Mouse (Mus musculus): ENCODE results near the gene Pbdc1. TPM values are rescaled to one million over a fixed set of nuclear protein-coding genes. Genes with fewer than 3 reads are reported as not detected.
"Not testable (repeated sequence)": the region's sequence is repeated elsewhere in the genome, so short reads cannot be mapped to it uniquely, and the experiment has no call there.

The Pbdc1 gene
- total RNA-seq (2015; ENCODE audit: low replicate concordance) (9.2 and 15.8 TPM in 2 replicates), total RNA-seq (2017; ENCODE audit: low replicate concordance) (5.2 and 7.2 TPM in 2 replicates)

- peak; percentile 100 for ATAC-seq (replicated peaks; ENCODE audit: low FRiP score, poor library complexity, severe bottlenecking)
These were observed at the start of gene Pbdc1 for GRCm38 (mm10) chrX:105079615-105080092. TSS of gene Pbdc1 (plus strand) at chrX:105079756.

GRCm38 (mm10) chrX:105037666-105038065, 41.9 kb upstream of the Pbdc1 start:
- ATAC-seq (replicated peaks; ENCODE audit: low FRiP score, poor library complexity, severe bottlenecking) = no peak

GRCm38 (mm10) chrX:105064294-105064693, 15.3 kb upstream of the Pbdc1 start:
- no peak for ATAC-seq (replicated peaks; ENCODE audit: low FRiP score, poor library complexity, severe bottlenecking)

- no peak for ATAC-seq (replicated peaks; ENCODE audit: low FRiP score, poor library complexity, severe bottlenecking)
These were observed 14.8 kb upstream of the Pbdc1 start for GRCm38 (mm10) chrX:105064801-105065200.

GRCm38 (mm10) chrX:105069671-105070503, 9.7 kb upstream of the Pbdc1 start:
- ATAC-seq (replicated peaks; ENCODE audit: low FRiP score, poor library complexity, severe bottlenecking) = peak; percentile 98

- peak; percentile 45 for ATAC-seq (replicated peaks; ENCODE audit: low FRiP score, poor library complexity, severe bottlenecking)
These were observed 405 bp upstream of the Pbdc1 start for GRCm38 (mm10) chrX:105079151-105079550.

GRCm38 (mm10) chrX:105080096-105080495, 540 bp downstream of the Pbdc1 start:
- ATAC-seq (replicated peaks; ENCODE audit: low FRiP score, poor library complexity, severe bottlenecking) = peak; percentile 13; the same call in 1 of the 2 replicates

- not testable (repeated sequence) for ATAC-seq (replicated peaks; ENCODE audit: low FRiP score, poor library complexity, severe bottlenecking)
These were observed 3.5 kb downstream of the Pbdc1 start for GRCm38 (mm10) chrX:105083013-105083412.

- 0 out of 2 replicates have a peak, but pooled peaks have one; percentile 39 for ATAC-seq (replicated peaks; ENCODE audit: low FRiP score, poor library complexity, severe bottlenecking)
These were observed 24.6 kb downstream of the Pbdc1 start for GRCm38 (mm10) chrX:105104175-105104574.

- ATAC-seq (replicated peaks; ENCODE audit: low FRiP score, poor library complexity, severe bottlenecking) = no peak
These were observed 35.4 kb downstream of the Pbdc1 start for GRCm38 (mm10) chrX:105114994-105115393.

GRCm38 (mm10) chrX:105120275-105121226, 41.0 kb downstream of the Pbdc1 start, which contains the start of gene Magee1:
TSS of gene Magee1 (plus strand) at chrX:105120378.
- peak; percentile 75 for ATAC-seq (replicated peaks; ENCODE audit: low FRiP score, poor library complexity, severe bottlenecking)

GRCm38 (mm10) chrX:105121227-105121865, 41.8 kb downstream of the Pbdc1 start:
- ATAC-seq (replicated peaks; ENCODE audit: low FRiP score, poor library complexity, severe bottlenecking) = peak; percentile 67

- ATAC-seq (replicated peaks; ENCODE audit: low FRiP score, poor library complexity, severe bottlenecking) = no peak
These were observed 45.3 kb downstream of the Pbdc1 start for GRCm38 (mm10) chrX:105124903-105125302.

- ATAC-seq (replicated peaks; ENCODE audit: low FRiP score, poor library complexity, severe bottlenecking) = no peak
These were observed 72.4 kb downstream of the Pbdc1 start for GRCm38 (mm10) chrX:105151872-105152461.

- not testable (repeated sequence) for ATAC-seq (replicated peaks; ENCODE audit: low FRiP score, poor library complexity, severe bottlenecking)
These were observed 85.5 kb downstream of the Pbdc1 start for GRCm38 (mm10) chrX:105165007-105165406.

Measured in erythroblast, adult 5-6 weeks (primary cell).